Mouse (Mus musculus) midbrain, postnatal 0 days (tissue): ENCODE measurements at regions not wholly inside any gene's neighbourhood (a gene's known extent, or its start where the extent isn't known, plus 50 kb on each side); places are given as distances from the start of the nearest gene placed in this dataset.

ENCODE experiments used
- ATAC-seq: fragments of 200-750 bp; cut with Nextera tagmentation; 2 replicates; pipeline ENCODE4 v1.8.0; 2017; ENCODE audit warnings: moderate number of reproducible peaks, mild to moderate bottlenecking, moderate TSS enrichment, moderate library complexity; ENCODE audit not compliant: low FRiP score
- DNase-seq: peaks from one replicate; pipeline ENCODE4 v3.0.0-alpha.2; 2015; ENCODE audit warnings: low spot score
- H3K27ac ChIP-seq: fragments of 300-500 bp; sonication (generic); 2 replicates; pipeline ENCODE4 v1.5.1; 2014; ENCODE audit warnings: low read depth, mild to moderate bottlenecking, low read length, mixed read lengths
- H3K27me3 ChIP-seq: fragments of 300-500 bp; sonication (generic); 2 replicates; pipeline ENCODE4 v1.6.1; 2014; ENCODE audit warnings: low read length, control low read depth, mixed read lengths; ENCODE audit not compliant: insufficient read depth
- H3K36me3 ChIP-seq: fragments of 300-500 bp; sonication (generic); 2 replicates; pipeline ENCODE4 v1.6.1; 2014; ENCODE audit warnings: low read length, control low read depth, mixed read lengths; ENCODE audit not compliant: insufficient read depth
- H3K4me1 ChIP-seq: fragments of 300-500 bp; sonication (generic); 2 replicates; pipeline ENCODE4 v1.6.1; 2014; ENCODE audit warnings: mild to moderate bottlenecking, control low read depth, antibody characterized with exemption, low read length, mixed read lengths; ENCODE audit not compliant: insufficient read depth
- H3K4me2 ChIP-seq: fragments of 300-500 bp; sonication (generic); 2 replicates; pipeline ENCODE4 v1.6.1; 2014; ENCODE audit warnings: low read depth, mild to moderate bottlenecking, low read length, mixed read lengths; ENCODE audit not compliant: poor library complexity, severe bottlenecking
- H3K4me3 ChIP-seq: fragments of 300-500 bp; sonication (generic); 2 replicates; pipeline ENCODE4 v1.5.1; 2014; ENCODE audit warnings: low read depth, mild to moderate bottlenecking, low read length, moderate library complexity
- H3K9ac ChIP-seq: fragments of 300-500 bp; sonication (generic); replicated peaks from 2 replicates; pipeline ENCODE4 v1.6.1; 2014; ENCODE audit warnings: mild to moderate bottlenecking, low read length, moderate library complexity, mixed read lengths; ENCODE audit not compliant: poor library complexity, severe bottlenecking
- H3K9me3 ChIP-seq: fragments of 300-500 bp; sonication (generic); 2 replicates; pipeline ENCODE4 v1.6.1; 2016; ENCODE audit warnings: low read length, control low read depth
- CTCF ChIP-seq: IDR thresholded peaks from 2 replicates; pipeline ENCODE4 v1.5.1; 2016; ENCODE audit warnings: antibody characterized with exemption, mild to moderate bottlenecking
- WGBS: fragments of 180-500 bp; shearing (Covaris S2); extraction: QIAGEN DNeasy Blood & Tissue Kit; methylation state at CpG from one replicate; pipeline ENCODE4 v1.1.7; 2014; 5-methylcytosine and 5-hydroxymethylcytosine counted together

DNA sequence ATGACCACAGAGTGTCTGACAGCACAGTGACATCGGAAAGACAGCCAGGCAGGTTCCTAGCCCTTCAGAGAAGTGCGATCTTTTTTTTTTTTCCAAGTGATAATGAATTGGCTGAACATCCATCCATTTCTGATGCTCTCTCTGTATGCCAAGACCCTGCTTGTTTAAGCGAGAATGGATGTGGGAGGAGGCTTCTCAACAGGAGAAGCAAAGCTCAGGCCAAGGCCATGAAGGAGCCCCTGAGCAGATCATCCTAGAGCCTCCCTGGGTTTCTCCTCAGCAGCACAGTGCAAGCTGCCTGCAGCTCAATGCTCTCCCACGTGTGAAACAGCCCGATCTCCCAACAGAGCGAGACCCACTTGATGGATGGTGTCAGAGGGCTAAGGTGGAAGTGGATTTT, 175.7 kb upstream of the Prr30 start:
- Histone ChIP-seq H3K4me2 (no peak overlapping the region), H3K4me1 (no peaks in the 10 kb centered on the region), H3K9me3 (no peaks in the 10 kb centered on the region), H3K4me3 (no peak overlapping the region), H3K9ac (no peak overlapping the region), H3K27ac (no peak overlapping the region), H3K36me3 (no peaks in the 10 kb centered on the region), H3K27me3 (no peaks in the 10 kb centered on the region)
- no peak for TF ChIP-seq CTCF
- ATAC-seq: peak; percentile 55; the same call in 1 of the 2 replicates
- WGBS: 41% methylated on average over 6 of the region's 6 CpGs
- peak; percentile 42 for DNase-seq

DNA sequence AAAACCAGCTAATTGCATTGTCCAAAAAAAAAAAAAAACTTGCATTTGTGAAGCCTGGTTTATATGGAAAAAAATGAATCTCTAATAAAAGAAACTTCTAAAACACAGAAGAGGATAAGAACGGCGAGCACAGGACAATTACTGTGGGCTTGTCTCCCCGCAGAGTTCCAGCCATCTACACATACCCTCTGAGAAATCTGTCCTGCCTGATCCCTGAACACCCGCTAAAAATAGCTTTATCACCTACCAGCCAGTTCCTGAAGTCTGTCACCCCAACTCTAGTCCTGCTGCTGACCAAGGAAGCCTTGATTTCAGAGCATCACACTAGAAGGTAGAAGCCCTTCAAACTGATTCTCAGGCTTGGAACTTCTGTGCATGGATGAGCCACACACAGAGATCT, 173.7 kb upstream of the Prr30 start:
- H3K4me2 ChIP-seq: no peak overlapping the region
- no peak for TF ChIP-seq CTCF
- H3K4me3 ChIP-seq: no peak overlapping the region
- H3K27me3 ChIP-seq: no peaks in the 10 kb centered on the region
- no peak overlapping the region for H3K9ac ChIP-seq
- no peaks in the 10 kb centered on the region for H3K9me3 ChIP-seq
- no peaks in the 10 kb centered on the region for H3K4me1 ChIP-seq
- WGBS: 97% methylated on average over 4 of the region's 4 CpGs
- H3K36me3 ChIP-seq: no peaks in the 10 kb centered on the region
- no peak for DNase-seq
- no peak overlapping the region for H3K27ac ChIP-seq
- no peak for ATAC-seq

DNA sequence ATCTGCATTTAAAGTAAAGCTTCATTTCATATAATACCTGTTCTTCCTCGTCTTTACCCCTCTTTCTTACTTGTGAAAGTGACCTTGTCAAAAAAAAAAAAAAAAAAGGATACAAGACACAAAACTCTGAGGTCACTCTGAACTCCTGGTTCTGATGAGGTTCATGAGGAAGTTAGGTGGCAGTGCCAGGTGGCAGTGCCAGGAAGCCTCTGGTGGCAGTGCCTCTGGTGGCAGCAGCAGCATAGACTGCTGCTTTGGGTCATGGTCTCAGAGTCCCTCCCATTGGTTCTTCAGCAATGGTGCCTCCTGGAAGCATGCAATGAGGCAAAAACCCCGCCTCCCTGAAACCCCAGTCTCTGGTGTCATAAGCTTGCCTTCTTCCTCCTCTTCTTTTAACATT, 159.7 kb upstream of the Prr30 start:
- WGBS: 84% methylated on average over 2 of the region's 2 CpGs
- DNase-seq: no peak
- no peaks in the 10 kb centered on the region for H3K4me1 ChIP-seq
- H3K9ac ChIP-seq: no peak overlapping the region
- H3K36me3 ChIP-seq: no peaks in the 10 kb centered on the region
- TF ChIP-seq CTCF: no peak
- H3K4me3 ChIP-seq: no peak overlapping the region
- H3K27ac ChIP-seq: no peak overlapping the region
- H3K9me3 ChIP-seq: no peaks in the 10 kb centered on the region
- H3K27me3 ChIP-seq: no peaks in the 10 kb centered on the region
- ATAC-seq: no peak
- H3K4me2 ChIP-seq: no peak overlapping the region

DNA sequence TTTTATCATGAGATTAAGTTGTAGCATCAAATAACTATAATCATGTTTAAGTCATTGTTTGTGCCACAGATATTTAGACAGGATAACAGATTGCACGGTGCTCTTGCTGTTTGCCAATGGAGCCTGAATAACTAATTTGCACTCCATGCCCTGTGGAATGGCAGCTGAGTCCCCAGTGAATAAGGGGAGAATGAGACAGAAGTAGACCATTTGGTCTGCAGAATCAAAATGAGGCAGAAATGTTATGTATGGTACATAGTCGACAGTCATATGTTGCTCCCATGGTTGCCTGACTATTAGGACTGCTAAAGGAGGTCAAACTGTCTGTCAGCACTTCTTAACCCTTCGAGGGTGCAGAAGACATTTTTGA, 152.9 kb upstream of the Prr30 start:
- Histone ChIP-seq H3K4me1 (0 out of 2 replicates have a peak, but pooled peaks cover 2% of the 10 kb centered on the region), H3K4me3 (no peak overlapping the region), H3K9me3 (no peaks in the 10 kb centered on the region), H3K36me3 (no peaks in the 10 kb centered on the region), H3K4me2 (no peak overlapping the region), H3K27me3 (no peaks in the 10 kb centered on the region), H3K27ac (peak overlapping the region; percentile 67), H3K9ac (no peak overlapping the region)
- DNase-seq (peak; percentile 41), ATAC-seq (no peak)
- 19% methylated on average over 3 of the region's 3 CpGs for WGBS
- no peak for TF ChIP-seq CTCF

DNA sequence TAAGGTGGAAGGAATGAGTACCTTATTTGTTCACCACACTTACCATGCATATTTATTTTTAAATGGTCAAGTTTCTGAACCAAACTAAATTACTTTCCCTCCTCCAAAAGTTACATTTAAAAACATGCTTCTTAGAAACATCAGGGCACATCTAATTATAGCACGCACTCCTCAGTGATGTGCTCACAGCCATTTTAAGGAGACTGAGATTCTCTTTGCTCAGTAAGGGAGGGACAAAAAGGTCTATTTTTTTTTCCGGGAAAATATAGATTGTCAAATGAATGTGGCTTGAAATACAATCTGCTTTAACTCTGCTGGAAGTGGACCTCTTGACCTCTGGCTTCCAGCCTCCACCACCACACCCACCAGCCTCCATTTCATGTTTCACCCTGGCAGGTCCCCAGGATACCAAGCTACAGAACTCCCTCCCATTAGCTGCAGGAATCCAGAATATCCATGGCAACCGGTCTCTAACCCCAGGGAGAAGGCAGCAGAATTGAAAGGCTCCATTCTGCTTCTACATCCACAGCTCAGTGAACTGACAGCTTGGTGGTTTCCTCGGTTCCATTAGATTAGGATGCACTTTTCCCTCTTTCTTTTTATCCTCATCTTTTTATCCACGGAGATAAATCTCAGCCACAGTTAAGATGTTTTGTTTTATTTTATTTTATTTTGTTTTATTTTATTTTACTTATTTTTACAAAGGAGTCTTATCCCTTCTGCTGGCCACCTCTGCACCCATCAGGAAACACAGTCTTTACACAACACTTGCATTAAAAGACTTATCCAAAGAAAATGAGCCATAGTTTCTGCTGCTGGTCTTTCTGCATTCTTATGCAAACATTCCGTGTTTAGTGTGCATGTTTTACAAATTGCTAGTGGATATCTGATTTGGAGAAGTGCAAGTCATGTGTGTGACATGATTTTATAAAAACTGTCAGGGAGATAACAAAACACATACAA, 152.2 kb upstream of the Prr30 start:
- 6% methylated on average over 6 of the region's 6 CpGs for WGBS
- Histone ChIP-seq H3K4me1 (0 out of 2 replicates have a peak, but pooled peaks cover 2% of the 10 kb centered on the region), H3K27ac (peak overlapping the region; percentile 67), H3K4me3 (no peak overlapping the region), H3K9me3 (no peaks in the 10 kb centered on the region), H3K36me3 (no peaks in the 10 kb centered on the region), H3K9ac (no peak overlapping the region), H3K4me2 (no peak overlapping the region), H3K27me3 (no peaks in the 10 kb centered on the region)
- no peak for TF ChIP-seq CTCF
- ATAC-seq: peak; percentile 89
- peak; percentile 89 for DNase-seq

DNA sequence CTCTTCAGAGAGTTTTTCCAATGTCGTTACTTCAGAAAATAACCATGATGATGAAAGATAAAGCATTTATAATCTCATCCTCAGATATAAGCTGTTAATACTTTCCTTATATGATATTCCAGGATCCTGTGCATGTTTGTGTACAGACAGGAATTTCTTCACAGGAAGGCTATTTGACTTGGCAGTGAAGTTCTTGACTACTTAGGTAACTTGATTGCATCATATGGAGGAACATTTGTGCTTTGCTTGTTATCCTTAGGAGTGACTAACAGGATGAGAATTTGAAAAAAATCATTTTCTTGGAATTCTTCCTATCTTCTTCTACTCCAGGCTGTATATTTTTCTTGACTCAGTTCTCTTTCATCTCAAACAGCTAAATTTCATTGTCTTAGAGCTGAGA, 140.2 kb upstream of the Prr30 start:
- no peak for TF ChIP-seq CTCF

More for the DNA sequence above, 140.2 kb upstream of the Prr30 start:
- Histone ChIP-seq H3K27ac (no peak overlapping the region), H3K4me3 (no peak overlapping the region), H3K9me3 (no peaks in the 10 kb centered on the region), H3K4me1 (no peaks in the 10 kb centered on the region), H3K9ac (no peak overlapping the region), H3K4me2 (no peak overlapping the region), H3K27me3 (no peaks in the 10 kb centered on the region), H3K36me3 (no peaks in the 10 kb centered on the region)
- no peak for ATAC-seq
- DNase-seq: no peak
- 94% methylated on average over 1 of the region's 1 CpGs for WGBS
